In the genomic region with DNA sequence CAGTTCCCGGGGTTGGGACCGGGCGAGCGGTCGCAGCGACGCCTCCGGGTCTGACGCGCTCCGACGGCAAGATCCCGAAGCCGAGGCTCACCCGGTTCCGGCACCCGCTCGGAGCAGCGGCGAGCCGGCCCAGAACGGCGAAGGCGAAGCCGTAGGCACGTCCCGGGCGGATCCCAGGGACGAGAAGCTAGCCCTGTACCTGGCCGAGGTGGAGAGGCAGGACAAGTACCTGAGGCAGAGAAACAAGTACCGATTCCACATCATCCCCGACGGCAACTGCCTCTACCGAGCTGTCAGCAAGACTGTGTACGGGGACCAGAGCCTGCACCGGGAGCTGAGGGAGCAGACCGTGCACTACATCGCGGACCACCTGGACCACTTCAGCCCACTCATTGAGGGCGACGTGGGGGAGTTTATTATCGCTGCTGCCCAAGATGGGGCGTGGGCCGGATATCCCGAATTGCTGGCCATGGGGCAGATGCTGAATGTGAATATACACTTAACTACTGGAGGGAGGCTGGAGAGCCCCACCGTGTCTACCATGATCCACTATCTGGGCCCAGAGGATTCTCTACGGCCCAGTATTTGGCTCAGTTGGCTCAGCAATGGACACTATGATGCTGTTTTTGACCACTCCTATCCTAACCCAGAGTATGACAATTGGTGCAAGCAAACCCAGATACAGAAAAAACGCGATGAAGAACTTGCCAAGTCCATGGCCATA, we compare ENCODE assay signal across 8 mouse cellular contexts. TPM values are rescaled to one million over a fixed set of nuclear protein-coding genes. Genes with fewer than 3 reads are reported as not detected.
DNase-seq lines count a peak whose midpoint lies in the region; ATAC-seq lines count a peak whose summit lies in the region.

No protein-coding gene starts in this region.

- intact Hi-C loops in heart, postnatal 10 days (cut with DNase I): loop anchor here (2.0 to 5.0 kb wide), 2 partner anchors 46 to 132 kb away; no protein-coding TSS in a partner anchor

- ATAC-seq in erythroblast, adult 5-6 weeks (replicated peaks; ENCODE audit: low FRiP score, poor library complexity, severe bottlenecking): peak; percentile 16; the same call in 1 of the 2 replicates

- DNase-seq in 3134 (ENCODE audit: extremely low read depth, insufficient read length, low spot score): peak; percentile 69
- peak; percentile 50 for DNase-seq in Muller cell, postnatal 12 days (ENCODE audit: inconsistent ontology term)
- DNase-seq in heart, postnatal 10 days: peak; percentile 55 to 59
- peak; percentile 16 to 18 for DNase-seq in layer of hippocampus, adult 8-10 months (ENCODE audit: low spot score in 2 of 2)
- DNase-seq in lung, postnatal 10 days: peak; percentile 46
- peak; percentile 25 for DNase-seq in ovary, postnatal 36 days (ENCODE audit: low spot score)
- peak; percentile 52 for DNase-seq in thymus, postnatal 25 days

RNA-seq across cellular contexts. Expression of a gene that starts 1.3 kb away (rescaled TPM):
- 1.3 and 5.6 TPM in 2 replicates for total RNA-seq in erythroblast, adult 5-6 weeks (2015; ENCODE audit: low replicate concordance)
- 2.1 and 2.8 TPM in 2 replicates for total RNA-seq in erythroblast, adult 5-6 weeks (2017; ENCODE audit: low replicate concordance)
- total RNA-seq in heart, postnatal 10 days (2021): 10 to 100 TPM; 18.9 to 20.1 TPM
- 10 to 100 TPM; 12.7 to 15.4 (median 13.6) TPM for total RNA-seq in layer of hippocampus, adult 8-10 months (2022)

Comparison
In these comparisons a context has a peak if more than half of its experiments do, and no peak if none do; other contexts are left out.
1. Peak in every context shown above with its lines: DNase-seq and ATAC-seq.
2. DNase-seq: peak in every context shown above with its lines; median percentile 69 in 3134; 57 in heart, postnatal 10 days; 52 in thymus, postnatal 25 days; 50 in Muller cell, postnatal 12 days; 46 in lung, postnatal 10 days; 25 in ovary, postnatal 36 days; 17 in layer of hippocampus, adult 8-10 months.